Comparison of ENCODE assay signal across 25 mouse cellular contexts in the genomic region with DNA sequence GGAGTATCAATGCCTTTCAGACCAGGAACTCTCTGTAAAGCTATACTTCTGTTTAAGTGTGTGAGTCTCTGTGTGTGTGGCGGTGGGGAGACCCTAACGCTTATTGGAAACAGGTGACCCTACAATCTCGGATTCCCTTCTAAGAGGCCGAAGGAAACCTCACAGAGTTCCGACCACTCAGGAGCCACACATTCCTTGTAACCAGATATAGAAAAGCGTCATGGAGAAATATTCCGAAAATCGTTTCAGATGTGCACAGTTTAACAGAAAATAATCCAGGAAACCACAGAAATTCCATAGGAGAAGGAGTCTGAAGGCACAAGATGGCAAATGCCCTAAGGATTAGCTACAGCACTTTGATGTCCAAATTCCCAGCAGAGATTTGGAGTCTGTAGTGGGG.
DNase-seq lines count a peak whose midpoint lies in the region; ATAC-seq lines count a peak whose summit lies in the region.
"Had no signal": no experiment of that assay in that cellular context is flagged by ENCODE, and none has a peak within 500 bp of the region (broad histone marks: within the 10 kb centered on the region; RNA-seq: fewer than 3 reads in every experiment).

No protein-coding gene starts in this region.

- no peak overlapping the region for H3K27ac ChIP-seq in hindbrain, embryonic 11.5 days (ENCODE audit: low read depth, low read length)
- no peak overlapping the region for H3K27ac ChIP-seq in hindbrain, embryonic 14.5 days
- no peak overlapping the region for H3K27ac ChIP-seq in embryonic facial prominence, embryonic 13.5 days
- no peak overlapping the region for H3K27ac ChIP-seq in limb, embryonic 13.5 days
- H3K27ac ChIP-seq: forebrain, embryonic 13.5 days; hindbrain, embryonic 15.5 days; liver, embryonic 15.5 days; midbrain, embryonic 10.5 days; midbrain, embryonic 15.5 days had no signal

- H3K4me2 ChIP-seq in hindbrain, embryonic 11.5 days (replicated peaks; ENCODE audit: low read depth, low read length): no peak overlapping the region
- no peak overlapping the region for H3K4me2 ChIP-seq in hindbrain, embryonic 14.5 days (replicated peaks)
- no peak overlapping the region for H3K4me2 ChIP-seq in embryonic facial prominence, embryonic 13.5 days
- no peak overlapping the region for H3K4me2 ChIP-seq in limb, embryonic 13.5 days (replicated peaks)
- H3K4me2 ChIP-seq: forebrain, embryonic 13.5 days; heart, embryonic 11.5 days; hindbrain, embryonic 15.5 days; liver, embryonic 15.5 days; lung, embryonic 14.5 days; midbrain, embryonic 15.5 days had no signal

- WGBS in hindbrain, embryonic 11.5 days: 77% methylated on average over 8 of the region's 8 CpGs
- 92% methylated on average over 8 of the region's 8 CpGs for WGBS in hindbrain, embryonic 14.5 days
- 19% methylated on average over 8 of the region's 8 CpGs for WGBS in embryonic facial prominence, embryonic 13.5 days
- WGBS in limb, embryonic 13.5 days: 26% methylated on average over 8 of the region's 8 CpGs

- H3K27me3 ChIP-seq in hindbrain, embryonic 11.5 days (ENCODE audit: control insufficient read depth, insufficient read depth, low read length): no peaks in the 10 kb centered on the region
- no peaks in the 10 kb centered on the region for H3K27me3 ChIP-seq in hindbrain, embryonic 14.5 days (ENCODE audit: control insufficient read depth, insufficient read depth, low read length)
- H3K27me3 ChIP-seq in embryonic facial prominence, embryonic 13.5 days: no peaks in the 10 kb centered on the region
- no peaks in the 10 kb centered on the region for H3K27me3 ChIP-seq in limb, embryonic 13.5 days
- H3K27me3 ChIP-seq: forebrain, embryonic 13.5 days; hindbrain, embryonic 15.5 days; liver, embryonic 15.5 days; midbrain, embryonic 15.5 days had no signal

- no peaks in the 10 kb centered on the region for H3K36me3 ChIP-seq in hindbrain, embryonic 11.5 days (ENCODE audit: control insufficient read depth, insufficient read depth, low read length)
- no peaks in the 10 kb centered on the region for H3K36me3 ChIP-seq in hindbrain, embryonic 14.5 days (replicated peaks; ENCODE audit: control insufficient read depth, insufficient read depth)
- no peaks in the 10 kb centered on the region for H3K36me3 ChIP-seq in embryonic facial prominence, embryonic 13.5 days
- H3K36me3 ChIP-seq in limb, embryonic 13.5 days: no peaks in the 10 kb centered on the region
- H3K36me3 ChIP-seq: hindbrain, embryonic 15.5 days; liver, embryonic 15.5 days; midbrain, embryonic 10.5 days; midbrain, embryonic 15.5 days had no signal

- DNase-seq in hindbrain, embryonic 11.5 days (ENCODE audit: low spot score): peak; percentile 10
- no peak for DNase-seq in hindbrain, embryonic 14.5 days (ENCODE audit: low spot score)
- DNase-seq in embryo, embryonic 11 days: peak; percentile 65
- DNase-seq in adrenal gland, adult 8-10 months: no peak
- DNase-seq in kidney, postnatal 25 days: no peak
- DNase-seq in urinary bladder, adult 18-20 months (ENCODE audit: low spot score in 2 of 2): no peak
- DNase-seq: adrenal gland, postnatal 36 days; cerebellum, adult 2 months; cerebellum, postnatal 14 days; gastrocnemius, postnatal 36 days; heart, adult 18-20 months; heart, postnatal 36 days; kidney, adult 2 months; kidney, postnatal 4 days; lung, embryonic 14.5 days; lung, postnatal 14 days; right cerebral cortex, adult 18-20 months had no signal

- no peak overlapping the region for H3K9ac ChIP-seq in hindbrain, embryonic 11.5 days (ENCODE audit: low read depth, low read length)
- no peak overlapping the region for H3K9ac ChIP-seq in hindbrain, embryonic 14.5 days
- no peak overlapping the region for H3K9ac ChIP-seq in embryonic facial prominence, embryonic 13.5 days
- H3K9ac ChIP-seq in limb, embryonic 13.5 days: no peak overlapping the region
- H3K9ac ChIP-seq: forebrain, embryonic 13.5 days; hindbrain, embryonic 15.5 days; liver, embryonic 15.5 days; lung, embryonic 14.5 days; midbrain, embryonic 15.5 days had no signal

- H3K4me3 ChIP-seq in hindbrain, embryonic 11.5 days (ENCODE audit: low read depth, low read length): no peak overlapping the region
- H3K4me3 ChIP-seq in hindbrain, embryonic 14.5 days (replicated peaks; ENCODE audit: low read length): no peak overlapping the region
- no peak overlapping the region for H3K4me3 ChIP-seq in embryonic facial prominence, embryonic 13.5 days
- H3K4me3 ChIP-seq in limb, embryonic 13.5 days: no peak overlapping the region
- H3K4me3 ChIP-seq: forebrain, embryonic 13.5 days; hindbrain, embryonic 15.5 days; liver, embryonic 15.5 days; midbrain, embryonic 10.5 days; midbrain, embryonic 15.5 days had no signal

- H3K9me3 ChIP-seq in hindbrain, embryonic 11.5 days (ENCODE audit: control insufficient read depth, low read length): no peaks in the 10 kb centered on the region
- H3K9me3 ChIP-seq in hindbrain, embryonic 14.5 days (ENCODE audit: control insufficient read depth, low read length): no peaks in the 10 kb centered on the region
- no peaks in the 10 kb centered on the region for H3K9me3 ChIP-seq in embryonic facial prominence, embryonic 13.5 days
- no peaks in the 10 kb centered on the region for H3K9me3 ChIP-seq in limb, embryonic 13.5 days
- H3K9me3 ChIP-seq: forebrain, embryonic 13.5 days; hindbrain, embryonic 15.5 days; liver, embryonic 15.5 days; midbrain, embryonic 10.5 days; midbrain, embryonic 15.5 days had no signal

- no peaks in the 10 kb centered on the region for H3K4me1 ChIP-seq in hindbrain, embryonic 11.5 days (replicated peaks; ENCODE audit: control insufficient read depth, insufficient read depth, low read length)
- H3K4me1 ChIP-seq in hindbrain, embryonic 14.5 days (replicated peaks; ENCODE audit: control insufficient read depth, insufficient read depth, low read length): no peaks in the 10 kb centered on the region
- H3K4me1 ChIP-seq in embryonic facial prominence, embryonic 13.5 days: no peaks in the 10 kb centered on the region
- peaks cover 5% of the 10 kb centered on the region for H3K4me1 ChIP-seq in limb, embryonic 13.5 days
- H3K4me1 ChIP-seq: forebrain, embryonic 13.5 days; hindbrain, embryonic 15.5 days; liver, embryonic 15.5 days; midbrain, embryonic 10.5 days; midbrain, embryonic 15.5 days had no signal

- ATAC-seq in hindbrain, embryonic 11.5 days (ENCODE audit: low FRiP score): no peak
- ATAC-seq in hindbrain, embryonic 14.5 days (ENCODE audit: low FRiP score): no peak
- peak; percentile 71 for ATAC-seq in embryonic facial prominence, embryonic 13.5 days (ENCODE audit: insufficient number of reproducible peaks, insufficient read depth, low FRiP score, low TSS enrichment, low read depth)
- ATAC-seq in limb, embryonic 13.5 days (ENCODE audit: low FRiP score, low read depth): peak; percentile 36; the same call in 1 of the 2 replicates
- ATAC-seq: forebrain, embryonic 13.5 days; midbrain, embryonic 15.5 days had no signal

Comparison
In these comparisons a context has a peak if more than half of its experiments do, and no peak if none do; other contexts are left out.
1. DNase-seq: peak in hindbrain, embryonic 11.5 days (single experiment) and embryo, embryonic 11 days (single experiment); none in hindbrain, embryonic 14.5 days (single experiment), adrenal gland, adult 8-10 months (single experiment), kidney, postnatal 25 days (0 of 2) and urinary bladder, adult 18-20 months (0 of 2).
2. ATAC-seq: peak in embryonic facial prominence, embryonic 13.5 days (single experiment) and limb, embryonic 13.5 days (single experiment); none in hindbrain, embryonic 11.5 days (single experiment) and hindbrain, embryonic 14.5 days (single experiment).